Mouse (Mus musculus) v-Abl transformed pro-B cells (cell line): ENCODE measurements around the gene Csf1.

Experiments used
- in situ Hi-C, 2 experiments: fragments of 400-800 bp; cut with MboI; formaldehyde crosslinking; loops; one replicate each; pipeline ENCODE4 v1.15.1; 2025; ENCODE audit not compliant: unreplicated experiment in 2 of 2

Csf1 gene

DNA sequence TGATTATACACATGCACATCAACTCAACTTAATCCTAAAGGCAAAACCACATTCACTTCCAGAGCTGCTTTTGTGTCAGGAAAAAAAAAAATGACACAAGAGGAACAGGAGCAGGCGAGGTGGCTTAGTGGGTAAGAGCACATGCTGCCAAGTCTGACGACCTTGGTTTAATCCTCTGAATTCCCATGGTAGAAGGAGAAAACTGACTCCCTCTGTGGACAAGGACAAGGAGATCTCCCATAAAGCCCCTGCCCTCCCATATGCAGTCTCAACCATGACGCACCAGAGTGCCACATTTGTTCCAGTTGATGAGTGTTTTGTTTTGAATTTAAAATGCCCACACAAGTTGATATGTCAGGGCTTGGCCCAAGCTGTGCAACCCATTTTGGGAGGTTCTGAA is 51.1 kb downstream of the Csf1 start:
- in situ Hi-C loops: no loop called here

DNA sequence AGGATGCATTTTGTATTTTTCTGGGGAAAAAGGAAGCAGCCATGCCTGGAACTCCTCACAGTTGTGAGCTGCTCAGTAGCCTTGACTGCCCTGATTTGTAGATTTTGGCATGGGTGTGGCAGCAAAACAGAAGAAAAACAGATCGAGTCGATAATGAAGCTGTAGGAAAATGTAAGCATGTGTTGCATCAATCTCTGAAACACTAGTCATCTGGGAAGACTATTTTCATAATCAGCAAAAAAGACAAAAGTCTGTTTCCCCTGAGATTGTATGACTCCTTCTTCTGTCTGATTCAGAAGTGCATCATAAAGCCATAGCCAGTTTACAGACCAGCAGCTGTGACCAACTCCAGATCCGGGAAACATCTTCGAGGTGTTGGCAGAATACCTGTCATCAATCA is 53.0 kb downstream of the Csf1 start:
- in situ Hi-C loops: no loop called here

DNA sequence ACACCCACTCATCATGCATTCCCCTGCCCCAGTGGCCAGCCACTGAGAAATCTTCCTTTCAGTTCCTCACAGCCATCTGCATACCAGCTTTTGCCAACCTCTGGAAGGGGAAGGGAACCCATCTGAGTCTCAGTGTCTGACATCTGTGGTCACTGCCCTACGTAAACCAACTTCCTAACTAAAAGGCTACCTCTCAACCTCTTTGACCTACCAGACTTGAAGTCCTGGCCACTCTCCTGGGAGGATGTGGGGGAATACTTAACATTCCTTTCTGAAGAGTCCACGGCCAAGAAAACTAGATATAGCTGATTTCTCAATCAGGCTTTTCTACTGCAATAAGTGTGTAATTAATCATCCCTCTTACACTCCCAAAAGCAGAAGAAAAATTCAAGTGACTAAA is 54.1 kb downstream of the Csf1 start:
- in situ Hi-C loops: no loop called here

DNA sequence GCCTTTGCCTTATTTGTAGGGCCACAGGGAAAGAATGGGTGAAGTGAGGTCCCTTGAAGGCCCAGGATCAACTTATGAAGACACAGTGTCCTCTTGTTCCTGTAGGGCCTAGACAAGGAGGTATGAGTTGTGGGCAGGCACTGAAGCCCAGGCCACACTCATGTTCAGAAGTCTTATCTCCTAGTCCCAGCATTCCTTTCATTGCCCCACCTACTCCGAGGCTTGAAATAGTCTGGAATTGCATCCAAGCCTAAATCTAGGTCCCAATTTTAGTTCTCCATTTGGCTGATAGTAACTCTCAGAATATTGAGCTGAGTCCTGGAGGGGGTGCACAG is 55.9 kb downstream of the Csf1 start:
- in situ Hi-C loops: loop anchor here (5.0 kb wide), 1 partner anchor 48 kb away; no protein-coding TSS in a partner anchor

DNA sequence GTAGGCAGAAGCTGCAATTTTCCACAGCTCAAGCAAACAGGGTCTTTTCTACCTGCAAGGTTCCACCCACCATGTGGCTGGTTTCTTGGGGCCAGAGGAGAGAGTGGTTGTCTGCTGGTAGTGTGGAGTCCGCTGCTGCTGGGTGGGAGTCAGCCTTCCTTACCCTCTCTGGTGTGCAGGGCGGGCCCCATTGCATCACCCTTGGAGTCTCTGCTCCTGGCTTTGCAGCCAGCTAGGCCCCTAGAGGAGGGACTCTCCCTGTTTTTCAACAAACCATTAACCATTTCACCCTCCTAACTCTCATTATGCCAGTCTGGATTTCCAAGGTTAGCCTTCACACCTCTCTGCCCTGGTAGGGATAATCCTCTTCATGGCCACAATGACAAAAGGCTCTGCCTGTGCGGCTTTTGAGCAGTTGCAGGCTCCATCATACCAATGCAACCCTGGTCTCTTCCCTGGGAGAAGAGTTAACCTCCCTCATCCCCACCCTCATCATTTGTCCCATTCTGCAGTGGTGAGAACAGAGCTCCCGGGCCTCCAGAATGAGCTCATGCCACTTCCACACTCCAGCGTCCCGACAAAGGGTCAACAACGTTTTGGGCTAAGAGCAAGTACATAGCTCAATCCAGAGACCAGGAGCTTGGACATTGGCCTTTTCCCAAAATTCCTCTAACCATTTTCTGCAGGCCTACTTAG is 56.4 kb downstream of the Csf1 start:
- in situ Hi-C loops: loop anchor here (5.0 kb wide), 1 partner anchor 48 kb away; no protein-coding TSS in a partner anchor

DNA sequence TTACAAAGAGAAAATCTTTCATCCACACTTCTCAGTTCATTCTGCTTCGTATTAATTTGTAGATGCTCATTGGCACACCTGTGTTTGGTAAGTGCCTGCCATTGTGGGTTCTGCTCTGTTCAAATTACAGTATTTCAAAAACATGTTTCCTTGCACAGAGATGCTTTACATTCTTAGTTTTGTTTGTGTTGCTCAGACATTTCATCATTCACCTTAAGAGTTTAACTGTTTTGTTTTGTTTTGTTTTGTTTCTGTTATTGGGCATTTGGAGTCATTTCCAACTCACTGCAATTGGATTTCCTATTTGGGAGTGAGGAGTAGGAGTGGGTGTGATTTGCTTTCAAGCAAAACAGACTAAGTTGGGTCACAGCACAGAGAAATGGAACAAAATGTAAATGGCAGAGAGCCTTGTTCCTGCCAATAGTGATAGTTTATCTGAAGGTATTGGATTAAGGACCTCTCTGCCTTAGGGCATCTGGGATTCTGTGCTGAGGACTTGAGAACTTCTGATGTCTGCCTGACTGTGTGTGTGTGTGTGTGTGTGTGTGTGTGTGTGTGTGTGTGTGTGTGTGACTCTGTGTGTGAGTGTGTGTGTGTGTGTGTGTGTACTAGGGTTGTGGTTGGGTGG is 58.4 kb downstream of the Csf1 start:
- in situ Hi-C loops: loop anchor here (5.0 kb wide), 1 partner anchor 50 kb away; no protein-coding TSS in a partner anchor

DNA sequence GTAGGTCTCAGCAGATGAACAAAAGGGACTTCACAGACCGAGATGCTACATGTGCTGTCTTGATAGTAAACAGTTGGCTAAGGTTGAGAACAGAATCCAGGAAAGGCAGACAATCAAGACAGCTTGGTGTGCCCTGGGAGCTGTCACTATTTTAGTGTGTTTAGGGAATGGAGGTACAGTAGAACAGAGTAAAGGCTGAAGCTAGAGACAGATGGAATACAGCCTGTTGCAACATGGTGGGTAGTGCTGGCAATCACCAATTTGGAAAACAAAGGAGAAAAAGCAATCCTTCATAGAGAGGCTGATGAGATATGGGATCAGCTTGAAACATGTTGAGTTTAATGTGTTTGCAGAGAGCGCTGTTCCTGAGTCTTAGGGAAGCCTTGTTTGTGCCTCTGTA is 59.6 kb downstream of the Csf1 start:
- in situ Hi-C loops: loop anchor here (5.0 kb wide), 1 partner anchor 52 kb away; no protein-coding TSS in a partner anchor

DNA sequence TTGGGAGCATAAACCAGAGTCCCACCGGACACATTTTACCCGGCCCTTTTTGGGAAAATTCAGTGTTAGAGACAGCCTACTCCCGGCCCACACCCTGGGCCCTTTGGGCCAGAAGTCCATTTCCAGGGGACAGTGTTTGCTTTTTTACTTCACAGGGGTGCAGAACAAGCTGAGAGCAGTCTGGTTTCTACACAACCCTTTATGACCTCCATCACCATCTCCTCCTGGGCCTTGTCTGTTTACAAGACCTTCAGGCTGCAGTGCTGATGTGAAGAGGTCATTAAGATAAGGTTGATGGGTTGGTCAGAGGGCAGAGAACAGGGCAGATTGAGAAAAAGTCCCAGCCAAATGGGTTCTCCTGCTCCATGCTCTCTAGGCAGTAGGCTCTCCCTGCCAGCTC is 63.4 kb downstream of the Csf1 start:
- in situ Hi-C loops: loop anchor here (5.0 to 25.0 kb wide), 4 partner anchors 165 to 450 kb away; partner anchors contain the start of gene Gnai3 (in 2 of the 2)

DNA sequence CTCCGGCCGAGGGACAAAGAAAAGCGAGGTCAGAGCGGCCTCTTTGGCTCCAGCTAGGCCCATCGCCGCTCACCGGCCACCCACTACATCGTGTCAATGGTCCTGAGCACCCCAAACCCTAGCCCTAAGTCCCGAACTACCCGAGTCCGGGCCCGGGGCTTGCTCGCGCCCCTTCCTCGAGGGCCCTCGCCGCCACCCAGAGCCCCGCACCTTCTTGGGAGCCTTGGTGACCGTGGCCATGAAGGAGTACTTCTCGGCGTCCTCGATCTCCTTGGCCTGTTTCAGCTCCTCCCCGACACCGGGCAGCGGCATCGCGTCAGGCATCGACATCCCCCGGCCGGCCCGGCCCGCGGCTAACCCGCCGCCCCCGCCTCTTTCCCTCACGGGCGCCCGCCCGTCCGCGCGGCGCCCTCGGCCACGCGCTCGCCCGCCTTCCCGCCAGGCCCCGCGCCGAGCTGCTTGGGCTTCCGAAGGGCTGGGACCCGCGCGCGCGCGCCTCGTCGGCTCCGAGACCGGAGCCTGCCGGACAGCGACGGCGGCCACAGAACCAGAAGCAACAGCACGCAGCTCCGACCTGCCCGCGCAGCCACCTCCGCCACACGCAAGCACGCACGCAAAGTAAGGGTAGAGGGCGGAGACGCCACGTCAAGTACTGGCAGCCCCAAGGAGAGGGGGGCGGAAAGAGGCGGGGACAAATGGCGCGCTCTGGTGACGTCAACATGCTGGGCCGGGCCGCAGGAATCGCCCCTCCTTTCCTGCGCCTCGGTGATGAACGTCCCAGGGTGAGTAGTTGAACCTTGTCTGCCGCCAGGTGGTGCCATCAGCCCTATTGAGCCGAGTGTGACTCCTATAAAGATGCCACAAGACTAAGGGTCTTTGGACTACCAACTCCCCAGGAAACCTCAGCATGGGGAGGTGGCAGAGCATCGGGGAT is 64.1 kb downstream of the Csf1 start, which contains the start of gene Ahcyl1:
Gene Ahcyl1 (minus strand): TSS at position 613 of the 934 bp plus-strand sequence.
- in situ Hi-C loops: loop anchor here (5.0 to 25.0 kb wide), 4 partner anchors 166 to 451 kb away; partner anchors contain the start of gene Gnai3 (in 2 of the 2)

DNA sequence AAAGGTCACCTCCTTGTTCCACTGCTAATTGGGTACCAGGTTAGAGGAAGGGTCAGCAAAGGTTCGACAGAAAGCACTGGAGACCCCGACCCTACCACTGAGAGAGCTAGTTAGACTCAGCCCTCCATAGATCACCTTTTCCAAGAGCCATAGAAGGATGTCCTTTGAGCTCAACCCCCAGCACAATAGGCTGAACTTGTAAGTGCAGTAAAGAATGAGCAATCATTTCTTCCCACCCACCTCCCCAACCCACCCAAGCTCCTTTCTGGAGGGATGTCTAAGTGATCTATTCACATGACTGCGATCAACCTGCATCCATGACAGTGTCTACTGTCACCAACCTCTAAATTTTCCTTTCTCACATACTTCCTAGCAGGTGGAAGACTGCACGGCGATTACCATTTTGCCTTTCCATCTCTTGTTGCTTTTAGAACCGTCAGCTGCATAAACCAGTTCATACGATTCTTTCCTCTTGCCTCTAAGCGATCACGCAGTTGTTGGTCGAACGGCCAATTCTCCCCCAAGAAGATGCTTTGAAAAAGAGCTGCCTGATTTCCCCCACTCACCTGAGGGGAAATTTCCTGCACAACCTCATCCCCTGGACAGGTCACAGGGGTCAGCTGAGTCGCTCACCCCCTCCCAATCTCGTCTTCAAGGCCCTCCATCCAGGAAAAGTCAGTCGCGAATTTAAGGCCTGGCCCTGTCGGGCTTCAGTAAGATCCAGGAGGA is 64.9 kb downstream of the Csf1 start:
- in situ Hi-C loops: loop anchor here (5.0 to 25.0 kb wide), 4 partner anchors 167 to 452 kb away; partner anchors contain the start of gene Gnai3 (in 2 of the 2)

DNA sequence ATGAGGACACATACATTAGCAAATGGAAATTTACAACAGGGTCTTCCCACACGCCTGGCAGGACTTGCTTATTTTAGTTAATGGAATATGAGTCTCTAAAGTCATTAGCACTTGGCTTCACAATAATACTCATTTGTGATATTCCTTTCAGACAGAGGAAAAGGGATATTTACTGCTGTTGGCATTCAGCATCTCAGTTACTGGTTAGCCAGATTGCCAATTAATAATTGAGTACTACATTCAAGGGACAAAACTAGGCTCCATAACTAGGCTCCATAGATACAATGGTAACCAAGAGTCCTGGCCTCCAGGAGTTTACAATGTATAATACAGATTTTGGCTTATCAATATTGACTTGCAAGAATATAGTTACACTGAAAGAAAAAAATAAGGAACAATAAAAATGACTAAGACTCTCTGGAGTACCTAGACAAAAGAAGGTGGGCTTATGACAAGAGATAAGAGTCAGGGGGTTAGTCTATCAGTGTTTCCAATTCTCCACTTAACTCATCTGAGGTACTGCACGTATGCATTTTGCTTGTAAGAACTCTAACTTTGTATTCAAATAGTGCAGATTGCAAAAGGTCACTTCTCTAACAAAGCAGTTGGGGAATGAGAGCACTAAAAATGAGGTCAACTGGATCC is 65.9 kb downstream of the Csf1 start:
- in situ Hi-C loops: loop anchor here in 1 of 2 experiments (25.0 kb wide), 1 partner anchor 443 kb away; the partner anchor contains the start of gene Gnai3
